Mouse (Mus musculus) G1E (cell line): Measurements from ENCODE around the gene Zfp454. TPM values are rescaled to one million over a fixed set of nuclear protein-coding genes. Genes with fewer than 3 reads are reported as not detected.

Experiments
- ATAC-seq: 2 replicates; pipeline ENCODE4 v1.8.0; 2016; ENCODE audit warnings: mild to moderate bottlenecking; ENCODE audit not compliant: insufficient number of reproducible peaks, poor library complexity, low FRiP score, severe bottlenecking; ENCODE audit errors: extremely low read depth
- DNase-seq: peaks from one replicate; pipeline ENCODE4 v3.0.0; 2012; ENCODE audit warnings: low spot score
- H3K27me3 ChIP-seq: 2 replicates; pipeline ENCODE4 v1.6.1; 2012; ENCODE audit warnings: mild to moderate bottlenecking, low read length, inconsistent platforms; ENCODE audit not compliant: insufficient read depth
- H3K36me3 ChIP-seq: replicated peaks from 2 replicates; pipeline ENCODE3; 2012; ENCODE audit warnings: mild to moderate bottlenecking, inconsistent platforms
- H3K4me1 ChIP-seq: 2 replicates; pipeline ENCODE4 v1.6.1; 2012; ENCODE audit warnings: low read depth, low read length, inconsistent platforms, mixed read lengths; ENCODE audit not compliant: insufficient read depth
- H3K4me3 ChIP-seq: 2 replicates; pipeline ENCODE4 v1.5.1; 2012; ENCODE audit warnings: low read depth, mild to moderate bottlenecking, inconsistent platforms, low read length, moderate library complexity, mixed read lengths
- H3K9me3 ChIP-seq: replicated peaks from 2 replicates; pipeline ENCODE4 v1.6.1; 2012; ENCODE audit warnings: inconsistent platforms
- CTCF ChIP-seq: IDR thresholded peaks from 2 replicates; pipeline ENCODE4 v1.5.1; 2012; ENCODE audit warnings: low read depth, low read length, inconsistent platforms, mixed read lengths
- GATA1 ChIP-seq: IDR thresholded peaks from 2 replicates; pipeline ENCODE4 v1.6.1; 2012; ENCODE audit warnings: borderline replicate concordance, low read length, inconsistent platforms, mixed read lengths
- GATA2 ChIP-seq: IDR thresholded peaks from 2 replicates; pipeline ENCODE4 v1.6.1; 2012; ENCODE audit warnings: low read depth, low read length, inconsistent platforms, borderline replicate concordance
- POLR2AphosphoS5 ChIP-seq: IDR thresholded peaks from 2 replicates; pipeline ENCODE4 v1.6.1; 2012; ENCODE audit warnings: low read depth, low read length, inconsistent platforms; ENCODE audit not compliant: insufficient replicate concordance
- TAL1 ChIP-seq: conservative IDR thresholded peaks from 2 replicates; pipeline ENCODE4 v1.6.1; 2012; ENCODE audit warnings: low read depth, low read length, inconsistent platforms, mixed read lengths
- polyA plus RNA-seq: library from polyadenylated mRNA; stranded (reverse); fragments of >175 nt; gene quantifications from 2 replicates; pipeline ENCODE4 v1.2.3, GENCODE M21; 2012
- total RNA-seq, 2 experiments: library from RNA; stranded (forward) in 1 of 2; stranded (reverse) in 1 of 2; fragments of 200-1000 nt in 1 of 2; fragments of >200 nt in 1 of 2; fragmentation: Nextera tagmentation in 1 of 2; gene quantifications; 2 replicates each; pipeline ENCODE4 v1.2.3; 2014 to 2017

The Zfp454 gene
- total and polyA plus RNA-seq, 3 experiments: 0.11 TPM; not detected in 2

- no peaks in the 10 kb centered on the region; the same call in 1 of the 2 replicates for H3K27me3 ChIP-seq
Observed at GRCm38 (mm10) chr11:50886231-50886932, 1.1 kb downstream of the Zfp454 start.

GRCm38 (mm10) chr11:50883756-50884155 lies 3.7 kb downstream of the Zfp454 start:
- Histone ChIP-seq H3K4me1 (no peaks in the 10 kb centered on the region), H3K9me3 (peaks cover 59% of the 10 kb centered on the region), H3K4me3 (no peak overlapping the region), H3K36me3 (no peaks in the 10 kb centered on the region), H3K27me3 (no peaks in the 10 kb centered on the region; the same call in 1 of the 2 replicates)
- TF ChIP-seq POLR2AphosphoS5 (no peak), TAL1 (no peak; the same call in 1 of the 2 replicates), GATA2 (no peak), CTCF (no peak), GATA1 (no peak)
- ATAC-seq (no peak), DNase-seq (no peak)

More at GRCm38 (mm10) chr11:50886231-50886932, 1.1 kb downstream of the Zfp454 start:
- no peaks in the 10 kb centered on the region for H3K4me1 ChIP-seq
- TF ChIP-seq CTCF (no peak), POLR2AphosphoS5 (no peak), GATA1 (no peak), GATA2 (no peak), TAL1 (no peak)
- no peak for ATAC-seq
- H3K9me3 ChIP-seq: peaks cover 56% of the 10 kb centered on the region
- no peaks in the 10 kb centered on the region for H3K36me3 ChIP-seq
- DNase-seq: no peak
- H3K4me3 ChIP-seq: no peak overlapping the region

GRCm38 (mm10) chr11:50878641-50879040 lies 8.8 kb downstream of the Zfp454 start:
- no peak for TF ChIP-seq GATA1
- no peak for TF ChIP-seq TAL1
- no peak for TF ChIP-seq CTCF
- TF ChIP-seq GATA2: no peak
- no peak for TF ChIP-seq POLR2AphosphoS5
- ATAC-seq: no peak
- Histone ChIP-seq H3K9me3 (peaks cover 40% of the 10 kb centered on the region), H3K36me3 (no peaks in the 10 kb centered on the region), H3K4me3 (no peak overlapping the region), H3K4me1 (no peaks in the 10 kb centered on the region), H3K27me3 (no peaks in the 10 kb centered on the region)
- no peak for DNase-seq

GRCm38 (mm10) chr11:50850989-50851601 lies 36.4 kb downstream of the Zfp454 start:
- no peak for ATAC-seq
- Histone ChIP-seq H3K9me3 (peaks cover 85% of the 10 kb centered on the region), H3K4me1 (no peaks in the 10 kb centered on the region), H3K36me3 (no peaks in the 10 kb centered on the region), H3K27me3 (no peaks in the 10 kb centered on the region), H3K4me3 (peak overlapping the region; percentile 28; the same call in 1 of the 2 replicates)
- no peak for DNase-seq
- TF ChIP-seq TAL1 (no peak), GATA2 (no peak), CTCF (no peak), GATA1 (no peak), POLR2AphosphoS5 (no peak)

GRCm38 (mm10) chr11:50850177-50850735 lies 37.2 kb downstream of the Zfp454 start, which contains the start of gene Grm6:
TSS of gene Grm6 (plus strand) at chr11:50850685.
- no peak for TF ChIP-seq CTCF
- no peak for TF ChIP-seq GATA1
- no peak for TF ChIP-seq POLR2AphosphoS5
- no peak for TF ChIP-seq GATA2
- no peak for TF ChIP-seq TAL1
- no peaks in the 10 kb centered on the region for H3K27me3 ChIP-seq
- no peaks in the 10 kb centered on the region for H3K4me1 ChIP-seq
- H3K36me3 ChIP-seq: no peaks in the 10 kb centered on the region
- peaks cover 86% of the 10 kb centered on the region for H3K9me3 ChIP-seq
- ATAC-seq: no peak
- DNase-seq: no peak
- H3K4me3 ChIP-seq: peak within 1 kb of the TSS; percentile 28; the same call in 1 of the 2 replicates

- H3K4me3 ChIP-seq: no peak overlapping the region
- no peaks in the 10 kb centered on the region for H3K4me1 ChIP-seq
- DNase-seq (no peak), ATAC-seq (no peak)
- H3K9me3 ChIP-seq: peaks cover 87% of the 10 kb centered on the region
- H3K27me3 ChIP-seq: no peaks in the 10 kb centered on the region
- no peaks in the 10 kb centered on the region for H3K36me3 ChIP-seq
- no peak for TF ChIP-seq GATA2
- no peak for TF ChIP-seq TAL1
- TF ChIP-seq GATA1: no peak
- TF ChIP-seq CTCF: no peak
- no peak for TF ChIP-seq POLR2AphosphoS5
Observed at GRCm38 (mm10) chr11:50849310-50849709, 38.1 kb downstream of the Zfp454 start.
